Mouse (Mus musculus) G1E (cell line): ENCODE measurements at regions not wholly inside any gene's neighbourhood (a gene's known extent, or its start where the extent isn't known, plus 50 kb on each side); places are given as distances from the start of the nearest gene placed in this dataset.

ENCODE experiments used
- CTCF ChIP-seq: IDR thresholded peaks from 2 replicates; pipeline ENCODE4 v1.5.1; 2012; ENCODE audit warnings: low read depth, low read length, inconsistent platforms, mixed read lengths
- GATA1 ChIP-seq: IDR thresholded peaks from 2 replicates; pipeline ENCODE4 v1.6.1; 2012; ENCODE audit warnings: borderline replicate concordance, low read length, inconsistent platforms, mixed read lengths
- GATA2 ChIP-seq: IDR thresholded peaks from 2 replicates; pipeline ENCODE4 v1.6.1; 2012; ENCODE audit warnings: low read depth, low read length, inconsistent platforms, borderline replicate concordance
- POLR2AphosphoS5 ChIP-seq: IDR thresholded peaks from 2 replicates; pipeline ENCODE4 v1.6.1; 2012; ENCODE audit warnings: low read depth, low read length, inconsistent platforms; ENCODE audit not compliant: insufficient replicate concordance
- TAL1 ChIP-seq: conservative IDR thresholded peaks from 2 replicates; pipeline ENCODE4 v1.6.1; 2012; ENCODE audit warnings: low read depth, low read length, inconsistent platforms, mixed read lengths

DNA sequence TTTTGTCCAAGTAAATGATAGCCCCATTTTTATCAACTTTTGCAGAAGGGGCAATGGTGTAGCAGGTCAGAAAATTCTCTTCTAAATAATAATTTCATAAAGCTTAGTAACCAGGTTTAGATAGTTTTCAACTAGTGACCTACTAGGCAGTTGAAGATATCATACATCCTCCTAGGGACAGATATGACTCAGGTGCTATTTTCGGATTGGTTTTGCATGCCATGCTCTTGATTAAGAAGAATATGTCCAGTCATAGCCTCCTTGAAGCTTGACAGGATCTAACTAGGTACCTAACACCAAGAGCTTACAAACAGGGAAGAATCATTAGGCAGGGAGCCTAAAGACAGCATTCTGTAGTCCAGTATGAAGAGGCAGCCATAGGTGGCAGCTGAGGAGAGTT is 301.8 kb downstream of the Htr7 start:
- no peak for TF ChIP-seq CTCF
- no peak for TF ChIP-seq GATA1
- TF ChIP-seq POLR2AphosphoS5 = no peak
- no peak for TF ChIP-seq TAL1
- no peak for TF ChIP-seq GATA2
